Mouse (Mus musculus) liver, embryonic 15.5 days (tissue): ENCODE measurements around the gene Wdr93. TPM values are rescaled to one million over a fixed set of nuclear protein-coding genes. Genes with fewer than 3 reads are reported as not detected.

Source experiments
- ATAC-seq: fragments of 200-750 bp; cut with Nextera tagmentation; 2 replicates; pipeline ENCODE4 v1.8.0; 2017; ENCODE audit warnings: moderate number of reproducible peaks, mild to moderate bottlenecking, moderate library complexity; ENCODE audit not compliant: insufficient read depth
- H3K27ac ChIP-seq: fragments of 300-500 bp; sonication (generic); replicated peaks from 2 replicates; pipeline ENCODE4 v1.5.1; 2015; ENCODE audit warnings: mild to moderate bottlenecking, inconsistent platforms
- H3K27me3 ChIP-seq: fragments of 300-500 bp; sonication (generic); 2 replicates; pipeline ENCODE4 v1.6.1; 2015; ENCODE audit warnings: mild to moderate bottlenecking, inconsistent platforms
- H3K36me3 ChIP-seq: fragments of 300-500 bp; sonication (generic); replicated peaks from 2 replicates; pipeline ENCODE4 v1.6.1; 2015; ENCODE audit warnings: moderate library complexity, mild to moderate bottlenecking, inconsistent platforms
- H3K4me1 ChIP-seq: fragments of 300-500 bp; sonication (generic); replicated peaks from 2 replicates; pipeline ENCODE4 v1.6.1; 2015; ENCODE audit warnings: inconsistent platforms
- H3K4me2 ChIP-seq: fragments of 300-500 bp; sonication (generic); 2 replicates; pipeline ENCODE4 v1.6.1; 2015; ENCODE audit warnings: moderate library complexity, mild to moderate bottlenecking, inconsistent platforms
- H3K4me3 ChIP-seq: fragments of 300-500 bp; sonication (generic); replicated peaks from 2 replicates; pipeline ENCODE4 v1.5.1; 2015; ENCODE audit warnings: mild to moderate bottlenecking, inconsistent platforms
- H3K9ac ChIP-seq: fragments of 300-500 bp; sonication (generic); 2 replicates; pipeline ENCODE4 v1.6.1; 2015; ENCODE audit warnings: moderate library complexity, mild to moderate bottlenecking, inconsistent platforms
- H3K9me3 ChIP-seq: fragments of 300-500 bp; sonication (generic); replicated peaks from 2 replicates; pipeline ENCODE4 v1.6.1; 2016; ENCODE audit warnings: inconsistent platforms
- WGBS: fragments of 180-500 bp; shearing (Covaris S2); methylation state at CpG from one replicate; pipeline ENCODE4 v1.1.7; 2015; ENCODE audit warnings: mixed read lengths; ENCODE audit not compliant: insufficient replicate concordance; 5-methylcytosine and 5-hydroxymethylcytosine counted together
- polyA plus RNA-seq: library from polyadenylated mRNA; unstranded; fragments of >200 nt; fragmentation: Nextera tagmentation; extraction: Ambion mirVana; gene quantifications from 2 replicates; pipeline ENCODE4 v1.2.1, GENCODE M21; 2015

Gene Wdr93
- polyA plus RNA-seq, 1 experiment from 2014 or later, result 0.05 TPM

- no peaks in the 10 kb centered on the region for H3K9me3 ChIP-seq
- WGBS, result 57% methylated on average over 6 of the region's 6 CpGs
- H3K36me3 ChIP-seq, result peaks cover 7% of the 10 kb centered on the region; the same call in 1 of the 2 replicates
- H3K27ac ChIP-seq, result no peak overlapping the region
- H3K4me1 ChIP-seq, result no peaks in the 10 kb centered on the region
- H3K4me2 ChIP-seq, result no peak overlapping the region
- ATAC-seq, result no peak
- H3K9ac ChIP-seq, result no peak overlapping the region
- no peak overlapping the region for H3K4me3 ChIP-seq
- no peaks in the 10 kb centered on the region for H3K27me3 ChIP-seq
Observed at GRCm38 (mm10) chr7:79831585-79831984, 88.6 kb downstream of the Wdr93 start.

GRCm38 (mm10) chr7:79832980-79833379 lies 90.0 kb downstream of the Wdr93 start:
- no peak overlapping the region for H3K27ac ChIP-seq
- no peaks in the 10 kb centered on the region for H3K9me3 ChIP-seq
- no peaks in the 10 kb centered on the region for H3K4me1 ChIP-seq
- no peak for ATAC-seq
- H3K36me3 ChIP-seq, result peaks cover 2% of the 10 kb centered on the region; the same call in 1 of the 2 replicates
- no peak overlapping the region for H3K4me2 ChIP-seq
- H3K4me3 ChIP-seq, result no peak overlapping the region
- H3K9ac ChIP-seq, result no peak overlapping the region
- no peaks in the 10 kb centered on the region for H3K27me3 ChIP-seq

DNA sequence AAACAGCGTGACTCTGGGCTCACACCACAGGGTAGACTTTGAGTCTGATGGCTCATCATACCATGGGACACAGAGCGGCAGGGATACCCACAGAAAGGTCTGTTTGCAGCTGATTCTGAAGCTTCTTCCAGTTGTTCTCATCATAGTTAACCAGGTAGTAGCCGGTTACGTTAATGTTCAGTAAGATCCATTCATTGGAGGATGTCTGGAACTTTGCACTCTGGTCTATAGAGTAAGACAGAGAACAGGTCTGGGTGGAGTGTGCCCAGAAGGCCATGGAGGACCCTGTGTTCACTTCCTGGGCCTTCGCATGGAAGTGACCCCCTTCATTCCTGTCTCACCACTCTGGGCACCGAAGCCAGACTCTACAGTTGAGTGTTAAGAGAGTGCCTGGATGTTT lies 92.2 kb downstream of the Wdr93 start:
- peaks cover 2% of the 10 kb centered on the region; the same call in 1 of the 2 replicates for H3K36me3 ChIP-seq
- H3K9ac ChIP-seq, result no peak overlapping the region
- WGBS, result 71% methylated on average over 6 of the region's 6 CpGs
- no peak for ATAC-seq
- H3K4me3 ChIP-seq, result no peak overlapping the region
- H3K27ac ChIP-seq, result no peak overlapping the region
- no peaks in the 10 kb centered on the region for H3K9me3 ChIP-seq
- no peaks in the 10 kb centered on the region for H3K4me1 ChIP-seq
- no peak overlapping the region for H3K4me2 ChIP-seq
- no peaks in the 10 kb centered on the region for H3K27me3 ChIP-seq

Other genes starting within 250 kb of the Wdr93 start
- gene Rhcg, start 125.5 kb upstream of the Wdr93 start, polyA plus RNA-seq, result 0.24 TPM in 1 of 2 replicates, not detected in the other
- 6.3 and 7.5 TPM in 2 replicates for gene Ticrr, start 83.0 kb upstream of the Wdr93 start, polyA plus RNA-seq
- gene Kif7, start 27.4 kb upstream of the Wdr93 start, polyA plus RNA-seq, result 0.32 and 0.35 TPM in 2 replicates
- not detected in 2 replicates for gene Plin1, start 10.3 kb upstream of the Wdr93 start, polyA plus RNA-seq
- 3.4 and 3.8 TPM in 2 replicates for gene Pex11a, start within 50 bp of the Wdr93 start, polyA plus RNA-seq
- gene Mesp1, start 50.6 kb downstream of the Wdr93 start, polyA plus RNA-seq, result not detected in 2 replicates
- gene Mesp2, start 67.6 kb downstream of the Wdr93 start, polyA plus RNA-seq, result not detected in 2 replicates
- 14.9 and 21.0 TPM in 2 replicates for gene Anpep, start 117.9 kb downstream of the Wdr93 start, polyA plus RNA-seq
- 8.1 and 9.5 TPM in 2 replicates for gene Ap3s2, start 177.5 kb downstream of the Wdr93 start, polyA plus RNA-seq
- 3.5 and 3.6 TPM in 2 replicates for gene Arpin, start 192.2 kb downstream of the Wdr93 start, polyA plus RNA-seq